Mouse (Mus musculus) c-Kit-positive CD71-negative TER-119-negative erythroid progenitor cells, embryonic 14.5 days (primary cell): ENCODE results near the gene Clec3a.

Experiments used
- DNase-seq: peaks from one replicate; pipeline ENCODE4 v3.0.0-alpha.2; 2013; ENCODE audit warnings: low read depth

Gene Clec3a

DNA sequence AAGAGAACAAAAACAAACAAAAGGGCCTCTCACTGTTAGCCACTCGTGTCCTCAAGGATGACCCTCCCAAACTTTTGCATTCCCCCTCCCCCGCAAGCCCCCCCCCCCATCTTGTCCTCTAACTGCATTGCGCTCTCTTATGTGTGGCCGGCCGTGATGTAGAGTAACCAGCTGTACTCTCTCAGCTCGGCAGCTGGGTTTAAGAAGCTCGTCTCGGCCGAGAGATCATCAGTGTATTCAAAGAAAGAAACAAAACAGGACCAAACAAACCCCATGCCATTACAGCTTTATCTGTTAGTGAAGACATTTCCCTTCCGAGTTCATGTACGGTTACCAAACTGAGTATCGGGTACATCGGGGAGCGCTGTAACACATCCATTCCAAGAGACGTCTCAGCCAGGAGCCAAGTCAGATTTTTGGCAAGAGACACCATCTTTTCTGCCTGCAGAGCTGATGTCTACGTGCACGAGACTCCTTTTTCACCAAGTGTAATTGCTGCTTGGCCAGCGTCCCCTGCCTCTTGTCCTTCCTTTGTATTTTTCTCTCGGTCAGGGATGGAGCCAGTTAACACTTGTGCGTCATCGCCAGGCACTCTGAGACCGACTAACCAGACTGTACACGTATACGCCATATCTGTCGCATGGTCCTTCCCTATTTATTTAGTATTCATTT lies 40.4 kb downstream of the Clec3a start:
- no peak for DNase-seq

DNA sequence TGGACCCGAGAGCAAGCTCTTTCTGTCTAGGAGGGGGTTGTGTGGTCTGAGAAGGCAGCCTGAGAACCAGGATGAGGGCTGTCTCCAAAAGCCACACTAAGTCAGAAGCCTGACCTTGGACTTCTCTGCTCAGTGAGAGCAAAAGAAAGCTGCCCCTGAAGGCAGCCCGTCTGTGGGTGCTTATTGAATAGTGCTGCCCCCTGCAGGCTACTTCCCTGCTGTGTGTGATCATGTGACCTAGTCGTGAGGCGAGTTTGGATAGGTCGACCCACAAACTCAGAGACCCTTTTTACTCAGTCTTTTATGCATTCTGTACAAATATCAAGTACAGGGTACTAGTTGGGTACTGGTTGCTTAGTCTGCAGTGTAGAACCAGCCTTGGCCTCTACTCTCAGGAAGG lies 42.7 kb downstream of the Clec3a start:
- DNase-seq, result no peak

DNA sequence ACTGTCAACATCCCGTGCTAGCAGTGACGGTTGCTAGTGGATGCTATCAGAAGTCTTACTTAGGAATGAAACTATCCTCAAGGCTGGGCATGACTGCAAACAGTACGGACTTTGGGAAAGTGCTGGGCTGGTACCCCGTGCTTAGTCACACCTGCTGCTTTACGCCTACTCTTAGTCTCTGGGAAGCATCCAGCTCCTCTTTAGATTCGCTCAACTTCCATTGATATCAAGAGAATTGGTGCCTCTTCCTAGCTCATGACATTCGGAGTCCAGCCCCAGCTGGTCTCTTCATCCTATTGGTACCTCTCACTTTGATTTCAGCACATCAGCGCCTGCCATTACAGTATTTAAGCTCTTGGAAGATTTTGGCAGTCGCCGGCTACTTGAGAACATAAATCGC lies 44.7 kb downstream of the Clec3a start:
- DNase-seq, result no peak

DNA sequence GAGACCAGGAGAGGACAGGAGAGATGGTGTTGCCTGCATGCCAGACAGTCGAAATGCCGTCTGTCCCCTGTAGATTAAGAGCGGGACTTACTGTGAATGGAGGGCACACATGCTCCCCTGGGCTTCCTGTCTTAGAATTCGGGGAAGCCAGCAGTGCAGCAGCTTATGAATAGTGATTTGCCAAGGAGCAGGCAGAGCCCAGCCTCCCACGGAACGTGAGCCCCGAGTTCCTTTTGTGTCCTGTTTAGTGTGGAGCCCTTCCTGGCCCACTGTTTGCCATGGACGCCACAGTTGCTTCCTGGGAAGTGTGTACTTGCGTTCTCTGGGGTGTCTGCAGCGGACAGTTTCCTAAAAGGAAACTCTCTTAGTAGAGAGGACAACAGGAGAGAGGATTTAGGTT lies 45.4 kb downstream of the Clec3a start:
- DNase-seq, result no peak

DNA sequence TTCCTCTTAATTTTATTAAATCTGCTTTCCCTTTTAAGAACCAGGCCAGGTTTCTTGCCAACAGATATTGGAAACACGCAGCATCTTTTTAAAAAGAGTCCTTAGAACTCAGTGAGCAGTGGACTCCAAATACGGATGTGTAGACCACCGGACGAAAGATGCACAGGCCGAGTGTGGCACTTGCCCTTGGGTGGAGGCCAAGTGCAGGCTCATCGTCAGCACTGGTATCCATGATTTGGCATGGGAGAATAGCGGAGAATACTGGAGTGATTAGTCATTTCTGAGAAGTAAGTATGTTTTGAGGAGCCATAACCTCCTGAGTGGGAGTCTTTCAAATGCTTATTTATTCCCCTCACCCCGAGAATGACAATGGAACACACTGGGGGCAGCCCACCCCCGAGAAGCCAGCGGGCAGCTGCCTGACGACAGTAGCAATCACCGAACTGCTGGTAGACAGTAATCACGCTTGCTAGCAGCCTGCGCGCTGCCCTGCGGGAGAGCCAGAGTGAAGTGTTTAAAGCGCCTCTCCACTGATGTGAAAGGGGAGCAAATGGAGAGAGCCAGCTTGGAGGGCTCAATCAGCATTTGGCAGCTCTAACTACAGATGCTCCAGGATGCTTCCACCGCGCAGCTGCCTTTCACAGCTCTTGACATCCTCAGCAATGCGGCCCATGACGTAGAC lies 50.8 kb downstream of the Clec3a start:
- DNase-seq, result no peak

DNA sequence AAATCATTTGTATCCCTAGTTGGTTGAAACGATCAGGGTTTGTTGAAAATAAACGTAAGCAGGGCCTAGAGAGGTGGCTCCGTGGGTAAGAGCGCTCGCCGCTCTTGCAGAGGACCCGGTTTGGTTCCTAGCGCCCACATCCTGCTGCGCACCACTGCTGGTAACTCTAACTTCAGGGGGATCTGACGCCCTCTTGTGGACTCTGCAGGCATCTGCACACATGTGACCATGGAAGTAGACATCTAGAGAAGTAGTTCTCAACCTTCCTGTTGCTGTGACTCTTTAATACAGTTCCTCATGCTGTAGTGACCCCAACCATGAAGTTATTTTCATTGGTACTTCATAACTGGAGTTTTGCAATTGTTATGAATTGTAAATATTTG lies 51.3 kb downstream of the Clec3a start:
- DNase-seq, result no peak

DNA sequence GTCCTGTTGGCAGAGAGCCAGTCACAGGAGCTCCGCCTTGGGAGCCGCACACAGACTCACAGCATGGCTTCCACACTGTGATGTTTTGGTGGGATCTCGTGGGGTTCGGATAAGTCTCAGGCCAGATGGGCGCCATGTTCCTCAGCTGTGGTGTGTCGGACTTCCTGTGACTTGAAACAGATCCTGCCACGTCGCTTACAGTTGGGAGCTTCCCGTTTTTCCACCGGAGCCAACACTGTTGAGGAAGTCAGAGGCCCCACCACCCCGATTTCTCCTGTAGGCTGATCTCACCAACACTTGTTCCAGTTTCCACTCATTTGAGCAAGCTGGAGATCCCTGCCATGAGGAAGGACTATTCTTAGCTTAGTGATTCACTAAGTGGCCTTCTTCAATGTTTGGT lies 55.7 kb downstream of the Clec3a start:
- DNase-seq, result no peak
